Mouse (Mus musculus) frontal cortex, postnatal 36 days (tissue): Measurements from ENCODE around the gene Echdc3.

Experiments used
- DNase-seq, 2 experiments: peaks; one replicate each; pipeline ENCODE4 v3.0.0; 2022; ENCODE audit warnings: low spot score in 2 of 2

Echdc3 gene

DNA sequence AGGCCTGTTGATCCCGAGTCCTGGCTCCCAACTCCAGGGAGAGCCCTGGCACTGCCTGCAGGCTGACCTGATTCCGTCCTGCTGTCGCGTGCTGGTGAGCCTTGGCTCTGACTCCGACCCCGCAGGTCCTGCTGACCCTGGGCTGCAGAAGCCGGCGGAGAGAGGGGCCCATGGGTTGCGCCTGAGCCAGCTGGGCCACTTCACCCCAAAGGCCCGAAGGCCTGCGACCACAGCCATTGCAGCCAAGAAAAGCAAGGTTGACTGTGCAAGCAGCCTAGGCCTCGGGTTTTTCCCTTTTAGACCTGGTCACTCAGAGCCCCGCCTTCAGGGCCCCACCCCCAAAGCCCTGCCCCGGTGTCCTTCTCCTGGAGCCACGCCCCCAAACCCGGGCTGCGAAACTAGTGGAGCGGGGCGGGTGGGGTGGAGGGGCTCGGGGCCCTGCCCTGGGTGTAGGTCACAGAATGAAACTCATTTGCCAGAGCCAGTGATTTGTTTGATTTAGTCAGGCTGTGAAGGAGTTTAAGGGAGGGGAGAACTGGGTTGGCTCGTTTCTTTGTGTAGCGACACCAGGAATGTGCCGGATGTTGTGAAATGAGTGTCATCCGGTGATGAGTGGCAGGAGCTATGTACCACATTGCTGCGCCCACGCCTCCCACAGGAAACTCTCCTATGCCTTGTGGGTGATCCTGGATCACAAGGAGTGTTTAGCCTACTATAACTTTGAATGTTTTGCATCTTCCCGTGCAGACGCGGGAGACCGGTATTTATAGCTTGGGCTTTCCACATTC is at the start of gene Echdc3:
Gene Echdc3, minus strand, starts transcription at position 310 of the 788 bp plus-strand sequence.
- DNase-seq, result peak; percentile 68 to 74

GRCm38 (mm10) chr2:6261718-6262117 is 48.9 kb upstream of the Echdc3 start:
- DNase-seq, result no peak

DNA sequence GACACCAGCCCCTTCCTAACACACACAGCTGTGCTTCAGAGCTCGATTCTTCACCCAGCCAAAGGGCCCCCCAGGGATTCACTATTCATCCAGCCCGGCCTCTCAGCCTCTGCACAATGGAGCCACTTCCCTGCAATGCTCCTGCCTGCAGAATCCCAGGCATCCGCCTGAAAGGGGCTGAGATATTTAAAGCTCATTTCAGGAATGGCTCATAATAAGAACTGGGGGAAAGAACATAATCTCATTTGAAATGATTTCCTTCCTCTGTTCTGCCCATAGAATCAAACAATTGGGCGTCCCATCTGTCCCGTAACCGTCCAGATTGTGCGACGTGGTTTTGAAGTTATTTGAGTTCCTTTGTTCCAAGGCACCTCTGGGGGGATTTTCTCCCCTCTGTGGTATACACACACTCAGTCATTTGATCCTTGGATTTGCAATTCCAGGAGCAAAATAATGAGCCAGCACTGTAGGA is 48.4 kb upstream of the Echdc3 start:
- no peak for DNase-seq

DNA sequence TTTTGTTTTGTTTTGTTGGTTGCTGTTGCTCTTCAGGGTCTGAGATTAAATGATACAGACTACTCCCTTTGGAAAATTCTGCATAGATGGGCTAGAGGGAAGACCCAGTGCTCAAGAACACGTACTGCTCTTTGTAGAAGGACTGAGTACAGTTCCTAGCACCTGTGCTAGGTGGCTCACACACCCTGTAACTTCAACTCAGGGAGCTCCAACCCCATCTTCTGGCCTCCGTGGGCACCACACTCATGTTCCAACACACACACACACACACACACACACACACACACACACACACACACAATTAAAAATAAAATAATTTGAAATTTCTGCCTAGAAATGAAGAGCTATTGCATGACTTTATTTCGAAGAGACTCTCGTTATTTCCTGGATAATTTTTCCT is 47.8 kb upstream of the Echdc3 start:
- DNase-seq, result no peak

DNA sequence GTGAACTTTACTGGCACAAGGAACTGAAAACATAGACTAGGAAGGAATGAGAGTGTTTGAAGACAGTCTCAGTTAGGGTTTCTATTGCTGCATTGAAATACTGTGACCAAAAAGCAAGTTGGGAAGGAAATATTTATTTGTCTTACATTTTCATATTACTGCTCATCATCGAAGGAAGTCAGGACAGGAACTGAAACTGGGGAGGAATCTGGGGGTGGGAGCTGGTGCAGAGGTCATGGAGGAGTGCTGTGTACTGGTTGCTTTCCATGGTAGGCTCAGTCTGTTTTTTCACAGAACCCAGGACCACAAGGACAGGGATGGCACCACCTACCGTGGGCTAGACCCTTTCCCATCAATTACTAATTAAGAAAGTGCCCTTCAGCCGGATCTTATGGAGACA is 46.3 kb upstream of the Echdc3 start:
- DNase-seq, result no peak

DNA sequence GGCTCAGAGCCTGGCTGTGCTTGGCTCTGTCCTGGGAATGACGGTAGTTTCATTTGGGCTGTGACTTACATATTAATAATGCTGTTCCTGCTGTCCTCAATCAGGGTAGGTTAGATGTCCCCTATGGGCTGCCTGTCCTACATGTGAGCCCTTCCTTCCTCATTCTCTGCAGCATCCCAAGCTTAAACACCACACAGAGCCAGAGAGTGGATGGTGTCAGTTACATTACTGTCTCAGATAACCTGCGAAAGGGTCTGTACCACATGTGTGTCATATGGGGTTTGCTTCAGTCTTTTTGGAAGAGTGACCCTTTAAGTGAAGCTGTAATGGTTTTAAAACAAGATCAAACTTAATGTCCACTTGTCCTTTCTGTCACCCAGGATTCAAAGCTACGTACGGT is 45.2 kb upstream of the Echdc3 start:
- DNase-seq, result no peak

DNA sequence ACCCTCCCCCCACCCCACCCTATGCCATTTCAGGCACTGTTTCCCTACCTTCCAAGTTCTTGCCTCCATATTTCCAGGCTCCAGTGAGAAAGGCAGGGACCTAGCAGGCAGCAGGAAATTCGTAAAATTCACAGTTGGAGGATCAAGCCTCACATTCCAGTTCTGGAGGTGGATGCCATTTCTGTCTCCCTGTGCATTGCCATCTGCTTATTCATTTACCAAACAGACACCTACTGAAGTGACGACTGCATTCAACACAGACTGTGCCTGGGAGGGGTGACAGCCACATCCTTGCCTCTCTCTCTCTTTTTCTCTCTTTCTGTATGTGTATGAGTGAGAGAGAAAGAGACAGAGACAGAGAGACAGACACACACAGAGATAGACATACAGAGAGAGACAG is 44.3 kb upstream of the Echdc3 start:
- peak; percentile 67 to 88 for DNase-seq

GRCm38 (mm10) chr2:6255989-6256841 is 43.4 kb upstream of the Echdc3 start:
- peak; percentile 41 to 48 for DNase-seq

DNA sequence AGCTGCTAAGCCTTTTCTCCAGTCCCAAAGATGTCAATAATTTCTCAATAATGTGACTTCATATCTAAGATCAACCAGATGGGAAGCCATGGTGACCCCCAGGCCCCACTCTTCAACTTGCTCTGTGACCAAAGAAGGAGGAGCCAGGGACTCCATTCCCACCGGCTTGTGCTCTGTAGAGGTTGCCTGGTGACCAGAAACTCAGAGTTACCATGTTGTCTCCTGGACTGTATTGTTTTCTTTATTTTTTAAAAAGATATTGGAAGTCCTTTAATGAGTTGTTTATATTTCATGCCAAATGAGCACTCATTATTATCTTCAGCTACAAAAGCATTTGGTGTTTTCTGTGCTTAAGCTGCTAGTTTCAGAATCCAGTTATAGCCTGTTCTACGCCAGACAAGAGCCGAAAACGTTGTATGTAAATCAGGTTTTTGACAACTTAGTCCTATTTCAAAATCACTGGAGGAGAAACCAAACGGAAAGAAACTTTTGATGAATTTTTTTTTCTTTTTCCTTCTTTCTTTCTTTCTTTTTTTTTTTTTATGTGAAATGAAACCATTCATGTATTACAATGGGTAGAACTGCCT is 42.7 kb upstream of the Echdc3 start:
- no peak for DNase-seq

DNA sequence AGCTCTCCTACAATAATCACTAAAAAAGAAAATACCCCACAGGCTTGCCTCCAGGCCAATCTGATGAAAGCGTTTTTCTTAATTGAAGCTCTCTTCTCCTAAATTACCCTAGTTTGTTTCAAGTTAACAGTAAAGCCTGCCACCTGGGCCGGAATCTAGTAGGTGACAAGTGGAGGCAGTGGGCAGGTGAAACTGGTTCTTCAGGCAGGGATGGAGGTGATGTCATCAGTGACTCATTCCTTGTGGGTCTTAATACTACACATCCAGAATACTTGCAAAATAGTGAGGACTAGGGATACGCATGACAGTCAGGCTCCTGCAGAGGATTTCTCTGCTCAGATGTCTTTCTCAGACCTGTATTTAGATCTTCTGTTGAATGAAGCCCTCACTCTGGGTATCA is 39.7 kb upstream of the Echdc3 start:
- no peak for DNase-seq

DNA sequence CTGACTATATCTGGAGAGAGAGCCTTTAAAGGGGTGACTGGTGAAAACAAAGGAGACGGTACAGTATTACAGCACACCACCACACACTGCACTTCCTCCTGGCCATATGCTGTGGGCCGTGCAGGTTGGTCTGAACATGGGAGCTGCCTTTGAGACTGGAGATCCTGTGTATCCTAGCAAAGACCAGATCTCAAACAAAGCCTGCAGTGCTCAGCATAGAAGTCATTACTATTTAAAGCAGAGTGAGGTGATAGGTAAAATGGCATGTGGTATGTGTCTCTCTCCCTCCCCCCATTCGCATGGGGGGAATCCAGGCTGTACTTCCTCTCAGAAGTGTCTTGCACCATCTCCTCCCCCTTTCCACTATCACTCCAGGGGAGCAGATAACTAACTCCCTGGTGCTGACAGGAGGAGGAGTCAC is 38.3 kb upstream of the Echdc3 start:
- no peak for DNase-seq

GRCm38 (mm10) chr2:6241446-6241845 is 28.6 kb upstream of the Echdc3 start:
- DNase-seq, result no peak

- DNase-seq, result no peak
Measured at GRCm38 (mm10) chr2:6240072-6240471, 27.2 kb upstream of the Echdc3 start.

GRCm38 (mm10) chr2:6239333-6239732 is 26.5 kb upstream of the Echdc3 start:
- DNase-seq, result no peak

DNA sequence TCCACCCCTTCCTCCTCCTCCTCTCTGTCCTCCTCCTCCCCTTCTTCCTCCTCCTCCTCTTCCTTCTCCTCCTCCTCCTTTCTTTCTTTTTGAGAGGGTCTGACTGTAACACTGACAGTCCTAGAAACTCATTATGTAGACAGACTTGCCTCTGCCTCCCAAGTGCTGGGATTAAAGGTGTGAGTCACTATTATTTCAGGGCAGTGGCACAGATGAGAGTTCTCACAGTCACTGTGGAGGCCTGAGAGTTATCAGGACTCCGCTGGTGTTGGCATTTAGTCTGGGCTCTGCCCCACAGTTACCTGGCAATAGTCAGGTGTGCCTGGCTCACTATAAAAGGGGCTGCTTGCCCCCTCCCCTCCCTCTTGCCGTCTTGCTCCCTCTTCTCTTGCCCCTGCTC is 25.8 kb upstream of the Echdc3 start:
- no peak for DNase-seq

DNA sequence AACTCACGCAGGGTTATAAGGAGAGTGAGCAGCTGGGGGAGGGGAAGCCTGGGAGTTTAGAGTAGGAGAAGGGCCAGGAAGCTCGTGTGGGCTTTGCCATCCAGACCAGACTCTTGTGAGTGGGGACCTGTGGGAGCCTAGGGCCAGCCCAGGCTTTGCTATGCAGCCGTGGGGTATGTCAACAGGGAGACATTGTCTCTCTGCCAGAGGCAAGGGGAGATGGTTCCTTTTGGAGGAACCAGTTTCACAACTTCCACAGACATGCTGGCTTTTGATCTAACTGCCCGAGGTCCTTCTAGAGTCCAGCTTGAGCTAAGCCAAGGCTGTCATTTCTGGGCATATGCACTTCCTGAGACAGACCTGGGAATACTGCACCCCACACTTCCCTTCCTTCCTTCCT is 25.4 kb upstream of the Echdc3 start:
- DNase-seq, result no peak

DNA sequence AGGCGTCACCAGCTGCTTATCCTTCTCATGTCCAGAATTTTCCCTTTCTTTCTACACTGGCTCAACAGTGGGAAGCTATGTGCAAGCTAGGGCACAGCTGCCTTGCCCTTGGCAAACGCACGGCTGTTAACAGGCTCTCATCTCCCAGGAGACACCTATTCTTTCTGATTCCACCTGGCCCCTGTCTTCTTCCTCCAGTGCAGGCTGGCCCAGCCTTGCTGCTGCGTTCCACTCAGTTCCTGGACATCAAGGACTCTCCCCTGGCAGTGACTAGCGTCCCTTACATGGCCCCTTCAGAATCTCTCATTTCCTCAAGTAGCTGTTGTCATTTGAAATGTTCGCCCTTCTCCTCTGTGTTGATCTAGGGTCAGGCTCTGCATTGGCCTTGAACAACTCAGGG is 20.5 kb upstream of the Echdc3 start:
- no peak for DNase-seq

GRCm38 (mm10) chr2:6232755-6233154 is 19.9 kb upstream of the Echdc3 start:
- no peak for DNase-seq

DNA sequence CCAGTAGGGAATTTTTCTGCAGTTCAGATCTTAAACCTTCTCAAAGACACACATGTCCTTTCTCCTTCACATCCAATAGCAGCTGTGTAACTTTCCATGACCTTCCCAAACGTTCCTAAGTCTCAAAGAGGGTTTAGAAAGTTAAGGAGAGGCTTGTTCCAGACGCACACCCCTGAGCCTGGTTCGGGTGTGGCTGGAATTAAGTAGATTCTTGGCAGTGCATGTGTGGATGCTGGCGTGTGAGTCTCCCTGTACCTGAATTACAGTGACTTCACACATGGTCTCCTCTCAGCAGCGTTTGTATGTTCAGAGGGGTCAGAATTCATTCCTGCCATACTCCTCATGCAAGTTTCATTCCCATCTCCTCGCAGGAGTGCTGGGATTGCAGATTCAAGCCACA is 18.0 kb upstream of the Echdc3 start:
- no peak for DNase-seq

GRCm38 (mm10) chr2:6229597-6230290 is 16.9 kb upstream of the Echdc3 start:
- DNase-seq, result peak in 1 of 2 experiments; percentile 15

- no peak for DNase-seq
Measured at GRCm38 (mm10) chr2:6227059-6227445, 14.2 kb upstream of the Echdc3 start.
